Mouse (Mus musculus): ENCODE results near the gene Sash1.
A peak's percentile ranks its signal among the peaks of the same experiment; 100 is the strongest.

Gene Sash1

GRCm38 (mm10) chr10:8692531-8692930 is 193.3 kb downstream of the Sash1 start:
- no peak for DNase-seq (ENCODE audit: low read depth, low spot score)
- H3K27me3 ChIP-seq (ENCODE audit: control insufficient read depth, insufficient read depth, low read length, poor library complexity, severe bottlenecking) = no peaks in the 10 kb centered on the region
- H3K36me3 ChIP-seq (ENCODE audit: control insufficient read depth, insufficient read depth, low read length, poor library complexity, severe bottlenecking) = no peaks in the 10 kb centered on the region

GRCm38 (mm10) chr10:8686219-8686618 is 199.7 kb downstream of the Sash1 start:
- DNase-seq (ENCODE audit: low read depth, low spot score) = no peak
- H3K27me3 ChIP-seq (ENCODE audit: control insufficient read depth, insufficient read depth, low read length, poor library complexity, severe bottlenecking) = no peaks in the 10 kb centered on the region
- H3K36me3 ChIP-seq (ENCODE audit: control insufficient read depth, insufficient read depth, low read length, poor library complexity, severe bottlenecking) = no peaks in the 10 kb centered on the region

GRCm38 (mm10) chr10:8685269-8685668 is 200.6 kb downstream of the Sash1 start:
- no peaks in the 10 kb centered on the region for H3K36me3 ChIP-seq (ENCODE audit: control insufficient read depth, insufficient read depth, low read length, poor library complexity, severe bottlenecking)
- H3K27me3 ChIP-seq (ENCODE audit: control insufficient read depth, insufficient read depth, low read length, poor library complexity, severe bottlenecking) = no peaks in the 10 kb centered on the region
- no peak for DNase-seq (ENCODE audit: low read depth, low spot score)

DNA sequence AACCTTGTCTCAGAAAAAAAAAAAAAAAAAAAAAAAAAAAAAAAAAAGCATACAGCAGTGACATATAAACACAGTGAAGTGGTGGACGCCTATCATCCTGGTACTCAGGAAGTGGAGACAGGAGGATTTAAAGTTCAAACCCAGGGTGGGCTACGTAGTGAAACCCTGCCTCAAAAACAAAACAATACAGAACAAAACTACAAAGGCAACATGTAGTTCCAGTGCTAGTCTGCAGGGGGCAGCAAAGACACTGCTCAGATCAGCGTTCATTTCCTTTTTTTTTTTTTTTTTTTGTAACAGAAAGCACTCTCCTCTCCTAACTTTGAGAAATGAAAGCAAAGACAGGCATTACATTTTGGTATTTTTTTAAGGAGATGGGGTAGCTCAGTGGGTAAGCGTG is 203.0 kb downstream of the Sash1 start:
- no peaks in the 10 kb centered on the region for H3K36me3 ChIP-seq (ENCODE audit: control insufficient read depth, insufficient read depth, low read length, poor library complexity, severe bottlenecking)
- DNase-seq (ENCODE audit: low read depth, low spot score) = peak; percentile 69
- no peaks in the 10 kb centered on the region for H3K27me3 ChIP-seq (ENCODE audit: control insufficient read depth, insufficient read depth, low read length, poor library complexity, severe bottlenecking)

GRCm38 (mm10) chr10:8682341-8682740 is 203.5 kb downstream of the Sash1 start:
- no peak for DNase-seq (ENCODE audit: low read depth, low spot score)
- H3K27me3 ChIP-seq (ENCODE audit: control insufficient read depth, insufficient read depth, low read length, poor library complexity, severe bottlenecking) = no peaks in the 10 kb centered on the region
- H3K36me3 ChIP-seq (ENCODE audit: control insufficient read depth, insufficient read depth, low read length, poor library complexity, severe bottlenecking) = no peaks in the 10 kb centered on the region

GRCm38 (mm10) chr10:8676722-8677121 is 209.1 kb downstream of the Sash1 start:
- no peak for DNase-seq (ENCODE audit: low read depth, low spot score)
- H3K36me3 ChIP-seq (ENCODE audit: control insufficient read depth, insufficient read depth, low read length, poor library complexity, severe bottlenecking) = no peaks in the 10 kb centered on the region
- H3K27me3 ChIP-seq (ENCODE audit: control insufficient read depth, insufficient read depth, low read length, poor library complexity, severe bottlenecking) = no peaks in the 10 kb centered on the region

Measured in splenic B cell, adult 2 months (primary cell).